Mouse (Mus musculus) MEL-GATA-1-ER (cell line): ENCODE data around the gene Nemf.

Experiments
- DNase-seq: peaks from one replicate; pipeline ENCODE4 v3.0.0-alpha.2; 2012; ENCODE audit warnings: low read depth; ENCODE audit errors: extremely low read depth

Nemf gene

GRCm38 (mm10) chr12:69262251-69262650 lies 94.7 kb downstream of the Nemf start:
- no peak for DNase-seq
